Mouse (Mus musculus) embryonic stem cell, embryonic (primary cell): Measurements from ENCODE around the gene Tipin.

ENCODE experiments used
- CTCF ChIA-PET, 4 experiments: fragments of 300-600 bp in 2 of 4; fragments of 350-600 bp in 2 of 4; sonication (Branson Sonifier 250); formaldehyde crosslinking; loops; one replicate each; lab custom pipeline; 2022; ENCODE audit warnings: inconsistent platforms in 2 of 4; lab: Charles Lee
- POLR2A ChIA-PET, 4 experiments: fragments of 300-600 bp in 2 of 4; fragments of 350-600 bp in 2 of 4; sonication (Branson Sonifier 250); formaldehyde crosslinking; loops; one replicate each; lab custom pipeline; 2022; ENCODE audit warnings: antibody characterized with exemption in 4 of 4, inconsistent platforms in 1 of 4; lab: Charles Lee

Tipin gene

DNA sequence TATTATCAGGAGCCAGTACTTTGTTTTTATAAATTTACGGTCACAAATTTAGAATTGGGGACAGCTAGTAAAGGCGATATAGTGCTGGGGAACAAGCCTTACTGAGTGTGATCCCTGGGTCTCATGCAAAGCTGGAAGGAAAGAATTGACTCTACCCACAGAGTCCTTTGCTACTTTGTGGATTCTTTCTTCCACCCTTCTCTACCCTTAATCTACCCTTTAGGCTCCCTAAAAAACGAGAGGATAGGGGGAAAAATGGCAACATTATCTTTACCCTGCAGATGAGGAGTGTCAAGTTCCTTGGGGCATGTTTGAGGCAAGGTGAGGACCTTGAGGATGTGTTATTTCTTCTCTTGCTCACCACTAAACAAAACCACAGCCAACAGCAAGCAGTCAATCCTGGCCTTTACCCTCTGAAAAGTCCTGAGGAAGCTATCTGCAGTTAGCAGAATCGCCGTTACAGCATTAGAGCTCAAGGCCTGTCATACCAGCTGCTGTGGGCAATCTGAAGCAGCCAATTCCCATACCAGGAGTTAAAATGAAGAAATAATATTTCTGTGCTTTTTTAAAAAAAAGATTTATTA is 1.1 kb downstream of the Tipin start:
- CTCF ChIA-PET: interaction anchor here (0.5 to 1.8 kb wide), 13 partner anchors 8 to 501 kb away, joined by 3 to 38 read pairs (median 3); partner anchors contain the start of gene Snapc5 (in 1 of the 4)
- POLR2A ChIA-PET: interaction anchor here (0.6 to 9.5 kb wide), 63 partner anchors 9 to 841 kb away, joined by 3 to 236 read pairs (median 8); partner anchors contain the start of genes Snapc5 (in 3 of the 4), Map2k1 (in 2 of the 4), Rpl4 (in 2 of the 4) and Zwilch (in 2 of the 4)

DNA sequence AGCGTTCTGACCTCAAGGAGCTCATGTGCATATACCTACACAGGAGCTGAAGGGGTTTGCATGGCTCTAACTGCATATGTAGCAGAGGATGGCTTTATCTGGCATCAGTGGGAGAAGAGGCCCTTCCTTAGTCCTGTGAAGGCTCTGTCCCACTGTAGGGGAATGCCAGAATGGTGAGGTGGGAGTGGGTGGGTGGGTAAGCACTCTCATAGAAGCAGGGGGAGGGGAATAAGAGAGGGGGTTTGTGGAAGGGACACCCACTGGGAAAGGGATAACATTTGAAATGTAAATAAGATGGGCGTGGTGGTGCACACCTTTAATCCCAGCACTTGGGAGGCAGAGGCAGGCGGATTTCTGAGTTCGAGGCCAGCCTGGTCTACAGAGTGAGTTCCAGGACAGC is 21.7 kb downstream of the Tipin start:
- POLR2A ChIA-PET: interaction anchor here in 3 of 4 experiments (0.5 to 5.6 kb wide), 8 partner anchors 9 to 243 kb away, joined by 3 to 32 read pairs (median 10); partner anchors contain the start of gene Tipin (in 1 of the 3)
- CTCF ChIA-PET: interaction anchor here in 1 of 4 experiments (0.6 to 1.3 kb wide), 2 partner anchors 153 to 183 kb away, joined by 7 to 14 read pairs; no protein-coding TSS in a partner anchor

DNA sequence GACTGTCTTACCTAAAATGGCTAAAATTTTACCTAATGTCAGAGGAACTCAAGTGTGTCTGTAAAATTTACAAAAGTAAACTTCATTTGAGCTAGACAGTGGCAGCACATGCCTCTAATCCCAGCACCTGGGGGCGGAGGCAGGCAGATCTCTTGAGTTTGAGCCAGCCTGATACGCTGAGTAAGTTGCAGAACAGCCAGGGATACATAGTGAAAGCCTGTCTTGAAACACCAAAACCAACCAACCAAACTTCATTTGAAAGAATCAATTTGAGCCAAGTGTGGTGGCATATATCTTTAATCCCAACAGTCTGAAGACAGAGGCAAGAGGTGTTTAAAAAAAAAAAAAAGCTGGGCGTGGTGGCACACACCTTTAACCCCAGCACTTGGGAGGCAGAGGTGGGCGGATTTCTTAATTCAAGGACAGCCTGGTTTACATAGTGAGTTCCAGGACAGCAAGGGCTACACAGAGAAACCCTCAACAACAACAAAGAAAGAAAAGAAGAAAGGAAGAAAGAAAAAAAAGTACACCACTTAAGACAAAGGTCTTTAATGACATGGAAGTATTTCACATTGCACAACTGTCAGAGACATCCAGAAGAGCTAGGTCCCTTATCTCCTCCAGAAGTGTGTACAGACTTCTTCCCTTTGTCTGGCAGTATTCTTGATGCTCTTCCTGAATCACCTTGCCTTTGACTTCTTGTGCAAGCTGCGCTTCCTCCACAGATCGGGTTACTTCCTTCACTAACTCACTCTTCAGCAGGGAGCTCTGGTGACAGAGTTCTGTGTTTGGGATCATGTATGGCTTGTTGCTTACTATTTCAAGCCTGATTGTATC is 25.3 kb downstream of the Tipin start:
- ChIA-PET CTCF (interaction anchor here in 2 of 4 experiments (0.6 to 1.4 kb wide), 4 partner anchors 25 to 1814 kb away, joined by 3 to 5 read pairs (median 4); partner anchors contain the start of gene Tipin (in 1 of the 2)), POLR2A (interaction anchor here (0.6 to 4.1 kb wide), 23 partner anchors 8 to 653 kb away, joined by 3 to 37 read pairs (median 4); partner anchors contain the start of genes Tipin (in 3 of the 4) and Rab11a (in 1 of the 4))

DNA sequence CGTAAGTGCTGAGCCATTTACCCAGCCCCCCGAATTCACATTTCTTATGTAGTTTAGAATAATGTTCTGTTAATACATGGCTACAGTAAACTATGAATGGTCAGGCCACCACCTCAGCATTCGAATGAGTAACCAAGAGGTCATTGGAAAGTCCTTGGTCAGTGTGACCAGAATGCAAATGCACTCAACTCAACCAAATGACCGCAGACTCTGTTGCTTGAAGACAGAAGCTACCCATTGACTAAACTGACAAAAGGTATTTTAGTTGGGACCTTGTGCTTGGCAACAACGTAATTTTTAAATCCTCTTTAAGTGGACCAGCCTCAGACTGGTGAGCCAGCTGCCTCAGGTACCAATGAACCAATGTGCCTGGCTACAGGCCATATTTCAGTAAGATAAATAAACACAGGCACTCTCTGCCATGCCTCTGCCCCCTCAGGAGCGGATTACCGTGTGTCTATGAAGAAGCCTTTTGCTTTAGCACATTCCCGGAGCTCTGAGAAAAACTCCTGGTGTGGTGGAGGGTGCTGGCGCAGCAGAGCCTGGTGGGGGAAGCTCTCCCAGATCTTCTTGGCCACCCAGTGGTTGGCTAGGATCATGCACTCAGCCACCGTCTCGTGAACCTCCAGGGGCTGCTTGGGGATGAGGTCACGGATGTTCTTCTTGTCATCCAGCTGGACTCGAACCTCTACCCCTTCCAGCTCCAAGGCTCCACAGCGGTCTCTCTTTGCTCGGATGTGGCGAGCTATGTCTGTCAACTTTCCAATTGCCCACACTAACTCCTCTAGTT is 29.8 kb downstream of the Tipin start:
- ChIA-PET POLR2A (interaction anchor here in 3 of 4 experiments (0.6 to 5.8 kb wide), 13 partner anchors 8 to 165 kb away, joined by 3 to 32 read pairs (median 3); partner anchors contain the start of genes Tipin (in 2 of the 3) and Rpl4 (in 1 of the 3)), CTCF (interaction anchor here (0.5 to 1.8 kb wide), 13 partner anchors 19 to 500 kb away, joined by 3 to 10 read pairs (median 3); partner anchors contain the start of genes Dennd4a (in 1 of the 4) and Tipin (in 1 of the 4))

DNA sequence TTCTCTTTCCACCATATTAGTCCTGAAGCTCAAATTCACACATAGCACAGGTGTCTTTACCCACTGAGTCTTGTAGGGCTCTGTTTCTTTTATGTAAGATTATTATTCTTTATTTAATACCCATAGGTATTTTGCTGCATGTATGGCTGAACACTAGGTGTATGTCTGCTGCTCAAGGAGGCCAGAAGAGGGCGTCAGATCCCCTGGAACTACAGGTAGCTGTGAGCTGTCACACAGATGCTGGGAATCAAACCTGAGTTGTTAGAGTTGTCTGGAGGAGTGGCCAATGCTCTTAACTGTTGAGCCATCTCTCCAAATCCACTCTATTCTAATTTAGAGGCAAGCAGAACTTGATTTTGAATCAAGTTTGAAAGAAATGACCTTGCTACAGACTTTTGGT is 30.7 kb downstream of the Tipin start:
- CTCF ChIA-PET: interaction anchor here (0.6 to 1.8 kb wide), 16 partner anchors 9 to 499 kb away, joined by 3 to 10 read pairs (median 3); partner anchors contain the start of gene Dennd4a (in 1 of the 4)
- POLR2A ChIA-PET: interaction anchor here in 3 of 4 experiments (0.7 to 5.8 kb wide), 9 partner anchors 9 to 499 kb away, joined by 3 to 32 read pairs (median 5); partner anchors contain the start of genes Tipin (in 2 of the 3) and Dennd4a (in 1 of the 3)

DNA sequence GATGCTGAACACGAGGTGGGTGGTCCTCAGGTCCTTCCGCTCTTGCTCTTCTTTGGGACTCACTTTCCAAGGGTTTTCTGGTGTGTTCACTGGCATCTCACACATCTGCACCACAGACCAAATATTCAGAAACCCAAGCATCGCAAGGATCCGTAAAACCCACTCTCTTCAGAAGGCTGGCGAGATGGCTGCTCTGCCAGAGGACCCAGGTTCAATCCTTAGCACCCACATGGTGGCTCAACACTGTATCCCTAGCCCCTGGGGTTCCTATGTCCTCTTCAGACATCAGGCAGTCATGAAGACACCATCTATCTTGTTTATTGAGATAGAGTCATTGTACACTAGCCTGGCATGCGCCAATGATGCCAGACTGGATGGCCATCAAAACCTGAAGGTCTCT is 33.3 kb downstream of the Tipin start:
- CTCF ChIA-PET: no interaction called here
- POLR2A ChIA-PET: interaction anchor here (0.5 to 5.8 kb wide), 11 partner anchors 8 to 738 kb away, joined by 3 to 32 read pairs (median 4); partner anchors contain the start of genes Tipin (in 2 of the 4) and Rpl4 (in 1 of the 4)

DNA sequence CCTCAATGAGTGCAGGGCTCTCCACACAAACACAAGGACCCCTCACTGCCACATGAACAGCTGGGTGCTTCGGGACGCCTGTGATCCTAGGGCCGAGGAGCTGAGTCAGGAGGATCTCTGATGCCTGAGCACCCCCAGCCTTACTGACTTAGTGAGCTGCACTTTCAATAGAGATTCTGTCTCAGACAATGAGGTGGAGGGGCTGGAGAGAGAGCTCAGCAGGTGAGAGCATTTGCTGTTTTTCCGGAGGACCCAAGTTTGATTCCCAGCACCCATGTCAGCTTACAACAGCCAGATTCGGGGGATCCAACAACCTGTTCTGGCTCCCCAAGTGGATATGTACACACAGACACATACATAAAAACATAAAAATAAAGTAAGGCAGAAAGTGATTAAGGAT is 35.6 kb downstream of the Tipin start:
- POLR2A ChIA-PET: interaction anchor here in 1 of 4 experiments (1.1 kb wide), 1 partner anchor 28 kb away, joined by 3 read pairs; no protein-coding TSS in a partner anchor
- CTCF ChIA-PET: interaction anchor here in 3 of 4 experiments (0.6 to 0.7 kb wide), 4 partner anchors 38 to 261 kb away, joined by 3 to 4 read pairs (median 3); no protein-coding TSS in a partner anchor

DNA sequence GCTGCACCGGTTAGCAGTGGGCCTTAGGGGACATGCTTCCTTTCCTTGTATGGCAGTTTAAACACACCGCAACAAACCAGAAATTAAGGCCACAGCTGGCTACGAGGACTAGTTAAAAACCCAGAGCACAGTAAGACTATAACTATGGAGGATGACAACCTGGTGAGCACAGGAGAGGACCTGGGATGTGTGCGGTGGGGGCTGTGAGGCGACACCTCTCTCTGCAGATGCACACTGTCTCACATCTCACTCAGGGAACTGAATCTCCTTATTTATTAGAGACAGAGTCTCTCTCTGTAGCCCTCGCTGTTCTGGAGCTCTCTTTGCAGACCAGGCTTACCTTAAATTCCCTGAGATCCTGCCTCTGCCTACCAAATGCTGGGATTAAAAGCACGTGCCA is 42.6 kb downstream of the Tipin start:
- ChIA-PET POLR2A (interaction anchor here in 3 of 4 experiments (0.8 to 1.4 kb wide), 4 partner anchors 12 to 26 kb away, joined by 3 to 6 read pairs (median 3); no protein-coding TSS in a partner anchor), CTCF (interaction anchor here in 1 of 4 experiments (0.5 to 0.6 kb wide), 2 partner anchors 40 to 1822 kb away, joined by 3 read pairs; no protein-coding TSS in a partner anchor)

DNA sequence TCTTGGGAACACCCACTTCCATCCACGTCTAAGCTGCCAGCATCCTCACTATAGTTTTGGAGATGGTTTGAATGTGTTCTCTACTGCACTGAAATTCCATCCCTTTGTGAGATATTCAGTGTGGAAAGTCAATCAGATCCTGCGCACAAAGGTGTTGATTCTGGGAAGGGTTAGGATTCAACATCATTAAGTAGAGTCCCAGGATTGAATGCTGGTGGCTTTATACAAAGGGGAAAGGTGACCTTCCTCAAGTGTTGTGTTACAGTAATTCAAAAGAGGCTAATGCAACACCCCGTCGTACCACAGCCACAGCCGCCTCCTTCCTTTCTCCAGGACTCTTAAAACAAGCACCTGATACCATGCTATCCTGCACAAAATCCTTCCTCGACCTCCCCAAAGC is 54.4 kb downstream of the Tipin start:
- ChIA-PET POLR2A (interaction anchor here (0.6 to 4.7 kb wide), 10 partner anchors 11 to 368 kb away, joined by 3 to 19 read pairs (median 3); partner anchors contain the start of gene Tipin (in 1 of the 4)), CTCF (interaction anchor here in 3 of 4 experiments (0.7 to 1.2 kb wide), 3 partner anchors 11 to 296 kb away, joined by 3 to 5 read pairs (median 3); no protein-coding TSS in a partner anchor)

DNA sequence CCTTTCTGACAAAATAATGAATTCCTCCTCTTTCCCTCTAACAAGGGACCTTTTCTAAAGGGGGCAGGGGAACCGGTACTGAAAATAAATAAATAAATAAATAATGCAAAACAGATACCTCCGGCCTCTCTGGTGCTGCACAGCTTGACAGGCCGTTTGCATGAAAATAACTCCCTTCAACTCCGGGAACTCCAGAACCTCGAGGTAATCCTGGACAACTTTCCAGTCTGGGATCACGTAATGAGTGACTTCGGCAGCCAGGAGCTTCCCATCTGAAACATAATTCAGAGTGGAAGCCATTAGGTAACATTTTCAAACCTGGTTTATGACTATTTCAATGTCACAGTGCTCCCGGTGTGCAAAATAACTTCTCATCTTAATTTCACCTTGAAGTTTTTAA is 58.0 kb downstream of the Tipin start:
- CTCF ChIA-PET: interaction anchor here in 3 of 4 experiments (0.6 to 1.2 kb wide), 4 partner anchors 41 to 364 kb away, joined by 3 to 4 read pairs (median 3); no protein-coding TSS in a partner anchor
- POLR2A ChIA-PET: interaction anchor here in 3 of 4 experiments (0.5 to 4.7 kb wide), 14 partner anchors 15 to 380 kb away, joined by 3 to 19 read pairs (median 3); partner anchors contain the start of genes Tipin (in 3 of the 3) and Megf11 (in 1 of the 3)

DNA sequence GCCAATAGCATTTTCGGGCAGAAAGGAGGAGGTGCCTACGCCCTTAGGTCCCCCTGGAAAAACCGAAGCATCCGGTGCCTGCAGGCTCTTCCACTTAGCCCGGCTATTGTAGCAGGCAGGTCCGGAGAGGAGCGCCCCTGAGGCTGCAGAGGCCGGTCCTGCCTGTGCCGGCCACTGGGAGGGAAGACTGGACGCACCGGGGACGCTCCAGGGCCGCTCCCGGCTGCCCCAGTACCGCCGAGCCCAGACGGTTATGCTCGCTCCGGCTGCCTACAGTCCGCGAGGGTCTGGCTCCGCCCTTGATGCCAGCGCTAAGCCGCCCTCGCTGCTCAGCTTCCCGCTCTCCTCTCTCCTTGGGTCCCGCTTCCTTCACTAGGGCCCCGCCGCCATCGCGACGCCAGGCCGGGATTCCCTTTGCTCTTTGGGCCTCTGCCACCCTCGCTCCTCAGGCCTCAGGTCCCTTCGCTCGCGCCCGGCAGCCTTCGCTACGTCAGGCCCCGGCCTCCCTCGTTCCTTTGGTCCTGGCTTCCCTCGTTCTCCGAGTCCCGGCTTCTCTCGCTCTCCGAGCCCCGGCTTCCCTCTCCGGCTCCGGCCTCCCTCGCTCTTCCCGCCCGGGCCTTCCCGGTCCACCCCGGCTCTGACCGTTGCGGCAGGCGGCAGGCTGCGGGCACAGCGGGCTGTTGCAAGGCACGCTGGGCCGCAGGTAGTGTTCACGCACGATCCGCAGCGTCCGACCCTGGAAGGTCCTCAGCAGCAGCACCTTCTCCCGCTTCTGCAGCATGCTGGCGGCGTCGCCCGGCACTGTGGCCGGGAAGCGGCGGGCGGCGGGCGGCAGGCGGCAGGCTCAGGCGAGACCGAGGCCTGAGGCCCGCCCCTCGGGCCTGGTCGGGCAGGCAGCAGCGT is 59.2 kb downstream of the Tipin start:
- POLR2A ChIA-PET: interaction anchor here in 2 of 4 experiments (1.2 to 4.7 kb wide), 6 partner anchors 19 to 108 kb away, joined by 3 to 19 read pairs (median 6); partner anchors contain the start of genes Tipin (in 2 of the 2) and Megf11 (in 1 of the 2)
- CTCF ChIA-PET: interaction anchor here in 1 of 4 experiments (1.2 kb wide), 1 partner anchor 338 kb away, joined by 3 read pairs; no protein-coding TSS in a partner anchor

DNA sequence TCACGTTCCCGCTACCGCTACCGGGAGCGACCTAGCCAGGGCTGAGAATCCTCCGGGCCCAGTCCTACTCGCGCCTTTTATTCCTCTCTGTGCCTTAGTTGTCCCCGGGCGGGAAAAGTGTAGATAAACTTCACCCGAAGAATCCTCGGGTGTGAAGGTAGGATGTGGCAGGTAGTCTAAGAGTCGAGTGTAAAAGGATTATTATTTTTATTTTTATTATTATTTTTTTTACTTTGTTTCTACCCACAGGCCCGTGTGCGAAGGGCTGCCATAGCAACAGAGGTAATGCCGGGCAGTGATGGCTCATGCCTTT is 59.8 kb downstream of the Tipin start, which contains the start of gene Dis3l:
Gene Dis3l, minus strand, starts transcription at position 35 of the 313 bp plus-strand sequence.
- POLR2A ChIA-PET: interaction anchor here in 1 of 4 experiments (1.0 kb wide), 1 partner anchor 19 kb away, joined by 3 read pairs; no protein-coding TSS in a partner anchor

DNA sequence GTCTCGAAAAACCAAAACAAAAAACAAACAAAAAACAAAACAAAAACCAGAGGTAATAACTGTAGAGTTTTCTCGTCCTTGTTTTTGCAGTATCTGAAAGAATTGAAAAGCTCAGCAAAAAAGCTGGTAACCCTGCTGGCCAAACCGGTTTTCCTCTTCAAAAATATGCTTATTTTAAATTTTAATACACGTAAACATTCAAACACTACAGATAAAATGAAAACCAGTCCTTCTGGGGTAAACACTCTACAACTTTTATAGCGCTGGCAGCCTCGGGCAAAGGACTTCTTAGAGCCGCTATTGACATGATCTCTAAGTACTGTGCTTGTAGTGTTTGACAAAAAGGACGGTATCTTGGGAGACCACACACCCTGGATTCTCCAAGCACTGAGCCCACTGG is 60.3 kb downstream of the Tipin start:
- ChIA-PET POLR2A (interaction anchor here in 2 of 4 experiments (0.8 to 1.4 kb wide), 8 partner anchors 10 to 680 kb away, joined by 3 to 6 read pairs (median 3); partner anchors contain the start of genes Hacd3 (in 1 of the 2) and Tipin (in 1 of the 2)), CTCF (no interaction called here)

More for the DNA sequence above, 59.8 kb downstream of the Tipin start, which contains the start of gene Dis3l:
- CTCF ChIA-PET: no interaction called here

DNA sequence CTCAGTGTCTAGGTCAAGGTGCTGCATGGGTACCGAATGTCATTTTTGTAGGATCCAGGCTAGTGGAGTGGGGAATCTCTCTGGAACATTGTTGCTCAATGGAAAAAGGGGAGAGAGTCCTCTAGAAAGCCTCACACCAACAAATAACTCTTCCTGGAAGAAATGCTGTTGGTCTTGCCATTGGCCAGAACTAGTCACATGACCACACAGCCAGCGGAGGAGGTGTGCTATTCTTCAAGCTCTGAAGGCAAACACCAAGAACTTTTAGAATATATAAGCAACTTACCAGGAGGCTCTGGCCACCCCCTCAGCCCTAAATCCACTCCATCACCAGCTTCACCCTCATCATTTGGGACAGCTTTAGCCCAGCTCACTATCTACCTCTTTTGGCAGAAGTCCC is 62.3 kb downstream of the Tipin start:
- CTCF ChIA-PET: interaction anchor here in 1 of 4 experiments (0.6 kb wide), 1 partner anchor 71 kb away, joined by 10 read pairs; no protein-coding TSS in a partner anchor
- POLR2A ChIA-PET: interaction anchor here in 1 of 4 experiments (0.5 kb wide), 1 partner anchor 63 kb away, joined by 4 read pairs; no protein-coding TSS in a partner anchor

DNA sequence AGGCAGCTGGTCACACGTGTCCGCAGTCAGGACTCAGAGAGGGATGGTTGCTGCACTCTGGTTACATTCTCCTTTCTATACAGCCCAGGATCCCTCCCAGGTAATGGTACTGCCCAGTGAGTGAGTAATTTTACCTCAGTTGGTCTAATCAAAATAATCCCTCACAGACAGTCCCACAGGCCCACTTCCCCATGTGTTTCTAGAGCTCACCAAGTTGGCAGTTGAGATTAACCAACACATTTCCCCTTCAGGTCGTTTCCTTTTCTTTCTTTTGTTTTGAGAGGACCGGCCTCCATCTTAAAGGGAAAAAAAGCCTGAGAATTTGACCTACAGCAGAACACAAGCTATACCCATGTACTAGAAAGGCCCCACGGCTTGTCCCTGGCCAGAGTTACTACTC is 64.5 kb downstream of the Tipin start:
- POLR2A ChIA-PET: interaction anchor here in 1 of 4 experiments (0.7 kb wide), 2 partner anchors 19 to 242 kb away, joined by 3 read pairs; no protein-coding TSS in a partner anchor
- CTCF ChIA-PET: interaction anchor here (0.6 to 1.0 kb wide), 9 partner anchors 29 to 844 kb away, joined by 3 to 14 read pairs (median 4); no protein-coding TSS in a partner anchor
